Mouse (Mus musculus) ES-E14 (cell line): ENCODE measurements around the gene Map3k15. TPM values are rescaled to one million over a fixed set of nuclear protein-coding genes. Genes with fewer than 3 reads are reported as not detected.
A peak's percentile ranks its signal among the peaks of the same experiment; 100 is the strongest.

Source experiments
- DNase-seq: peaks from one replicate; pipeline ENCODE4 v3.0.0-alpha.2; 2013; ENCODE audit warnings: low read depth, low spot score
- H3K27ac ChIP-seq: 2 replicates; pipeline ENCODE4 v1.5.1; 2012; ENCODE audit warnings: low read depth, mild to moderate bottlenecking, low read length, moderate library complexity, mixed read lengths; ENCODE audit not compliant: poor library complexity, insufficient read depth, severe bottlenecking
- H3K36me3 ChIP-seq: 2 replicates; pipeline ENCODE4 v1.6.1; 2012; ENCODE audit warnings: mild to moderate bottlenecking, low read length, moderate library complexity, mixed read lengths; ENCODE audit not compliant: control insufficient read depth, poor library complexity, insufficient read depth, severe bottlenecking
- H3K4me1 ChIP-seq, 2 experiments: fragments of 150-350 bp in 1 of 2; sonication (generic) in 1 of 2; 2 replicates each; pipeline ENCODE4 v1.6.1; 2012; ENCODE audit warnings: low read length in 2 of 2, mild to moderate bottlenecking in 1 of 2, mixed read lengths in 1 of 2; ENCODE audit not compliant: control insufficient read depth in 2 of 2, insufficient read depth in 2 of 2, poor library complexity in 1 of 2
- H3K4me3 ChIP-seq, 2 experiments: fragments of 150-350 bp in 1 of 2; sonication (generic) in 1 of 2; 2 replicates each; pipeline ENCODE4 v1.5.1; 2012; ENCODE audit warnings: low read length in 2 of 2, low read depth in 1 of 2, mild to moderate bottlenecking in 1 of 2, mixed read lengths in 1 of 2; ENCODE audit not compliant: insufficient read depth in 1 of 2, poor library complexity in 1 of 2, severe bottlenecking in 1 of 2
- H3K9ac ChIP-seq: 2 replicates; pipeline ENCODE4 v1.6.1; 2012; ENCODE audit warnings: low read depth, mild to moderate bottlenecking, low read length, mixed read lengths; ENCODE audit not compliant: poor library complexity, insufficient read depth, severe bottlenecking
- H3K9me3 ChIP-seq: fragments of 150-350 bp; sonication (generic); 2 replicates; pipeline ENCODE4 v1.6.1; 2012; ENCODE audit warnings: low read depth, mild to moderate bottlenecking, low read length; ENCODE audit not compliant: control insufficient read depth, insufficient read depth
- CHD2 ChIP-seq: IDR thresholded peaks from 2 replicates; pipeline ENCODE4 v1.6.1; 2014; ENCODE audit warnings: mild to moderate bottlenecking, low read depth, low read length, inconsistent platforms
- HCFC1 ChIP-seq: IDR thresholded peaks from 2 replicates; pipeline ENCODE4 v1.6.1; 2012; ENCODE audit warnings: low read length, inconsistent platforms, borderline replicate concordance; ENCODE audit not compliant: insufficient read depth
- MAFK ChIP-seq: IDR thresholded peaks from 2 replicates; pipeline ENCODE4 v1.6.1; 2014; ENCODE audit warnings: mild to moderate bottlenecking, low read depth, low read length, inconsistent platforms; ENCODE audit not compliant: insufficient read depth
- ZC3H11A ChIP-seq: IDR thresholded peaks from 2 replicates; pipeline ENCODE4 v1.6.1; 2012; ENCODE audit warnings: low read depth, mild to moderate bottlenecking, inconsistent platforms, low read length, borderline replicate concordance
- ZNF384 ChIP-seq: IDR thresholded peaks from 2 replicates; pipeline ENCODE4 v1.6.1; 2012; ENCODE audit warnings: low read depth, low read length, inconsistent platforms
- in situ Hi-C, 2 experiments: fragments of 600-800 bp; cut with MboI; formaldehyde crosslinking; loops; one replicate each; pipeline ENCODE4 v1.15.1; 2025; ENCODE audit warnings: low sequenced_read_pairs in 2 of 2, inconsistent platforms in 1 of 2; ENCODE audit not compliant: unreplicated experiment in 2 of 2
- total RNA-seq: library from RNA; depleted of rRNA; stranded (reverse); fragments of 300-350 nt; gene quantifications from 2 replicates; pipeline ENCODE4 v1.2.3, GENCODE M21; 2012

Map3k15 gene
- total RNA-seq, 1 experiment = 6.0 TPM

DNA sequence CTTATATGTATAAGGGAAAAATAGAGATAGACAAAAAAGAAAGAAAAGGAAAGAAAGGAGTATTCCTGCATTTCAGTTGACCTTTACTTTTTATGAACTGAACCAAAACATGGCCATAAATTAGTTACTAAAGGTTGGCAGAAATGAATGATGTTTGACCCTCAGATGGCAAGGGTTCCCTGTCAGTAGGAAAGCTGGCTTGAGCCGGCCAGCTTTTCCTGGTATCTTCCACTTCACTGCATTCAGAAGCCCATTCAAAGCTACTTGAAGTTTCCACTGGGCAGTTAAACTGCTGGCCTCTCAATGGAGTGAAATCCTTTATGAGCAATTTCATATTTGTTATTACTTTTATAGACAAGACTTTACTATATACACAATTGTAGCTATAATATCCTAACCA lies 65.1 kb downstream of the Map3k15 start:
- H3K4me1 ChIP-seq = no peaks in the 10 kb centered on the region
- no peak for TF ChIP-seq CHD2
- no peak for TF ChIP-seq HCFC1
- no peak for TF ChIP-seq ZNF384
- TF ChIP-seq MAFK = no peak
- TF ChIP-seq ZC3H11A = no peak
- H3K9ac ChIP-seq = no peak overlapping the region
- no peak for DNase-seq
- H3K9me3 ChIP-seq = no peaks in the 10 kb centered on the region
- in situ Hi-C loops = no loop called here
- H3K36me3 ChIP-seq = no peaks in the 10 kb centered on the region
- H3K4me3 ChIP-seq = no peak overlapping the region
- no peak overlapping the region for H3K27ac ChIP-seq

- no peak for DNase-seq
- no peaks in the 10 kb centered on the region for H3K9me3 ChIP-seq
- H3K27ac ChIP-seq = no peak overlapping the region
- peak; percentile 79 for TF ChIP-seq ZNF384
- TF ChIP-seq CHD2 = no peak
- H3K4me1 ChIP-seq = no peaks in the 10 kb centered on the region
- in situ Hi-C loops = no loop called here
- no peak overlapping the region for H3K4me3 ChIP-seq
- no peaks in the 10 kb centered on the region for H3K36me3 ChIP-seq
- H3K9ac ChIP-seq = no peak overlapping the region
Observed at GRCm38 (mm10) chrX:160054643-160055042, 66.4 kb downstream of the Map3k15 start.

DNA sequence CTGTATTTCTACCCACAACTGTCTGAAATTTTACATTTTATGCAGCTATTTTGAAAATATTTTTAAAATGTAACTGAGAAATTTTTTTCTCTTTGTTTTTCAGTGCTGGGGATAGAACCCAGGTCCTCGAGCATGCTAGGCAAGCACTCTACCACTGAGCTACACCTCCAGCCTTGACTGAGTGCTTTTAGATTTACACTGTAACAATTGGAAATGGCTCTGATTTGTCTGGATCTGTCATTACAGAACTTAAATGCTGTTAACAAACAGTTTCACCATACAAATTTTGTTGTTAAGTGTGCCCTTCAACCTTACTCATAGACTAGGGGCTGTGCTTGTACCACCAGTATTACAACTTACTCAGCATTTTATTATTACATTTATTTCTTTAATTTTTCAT lies 103.7 kb downstream of the Map3k15 start:
- H3K4me3 ChIP-seq = no peak overlapping the region
- H3K27ac ChIP-seq = no peak overlapping the region
- no peaks in the 10 kb centered on the region for H3K4me1 ChIP-seq
- no peak for DNase-seq
- no peak overlapping the region for H3K9ac ChIP-seq
- TF ChIP-seq CHD2 (no peak), MAFK (no peak), ZNF384 (no peak), ZC3H11A (no peak), HCFC1 (no peak)
- no peaks in the 10 kb centered on the region for H3K9me3 ChIP-seq
- in situ Hi-C loops = no loop called here
- no peaks in the 10 kb centered on the region for H3K36me3 ChIP-seq

DNA sequence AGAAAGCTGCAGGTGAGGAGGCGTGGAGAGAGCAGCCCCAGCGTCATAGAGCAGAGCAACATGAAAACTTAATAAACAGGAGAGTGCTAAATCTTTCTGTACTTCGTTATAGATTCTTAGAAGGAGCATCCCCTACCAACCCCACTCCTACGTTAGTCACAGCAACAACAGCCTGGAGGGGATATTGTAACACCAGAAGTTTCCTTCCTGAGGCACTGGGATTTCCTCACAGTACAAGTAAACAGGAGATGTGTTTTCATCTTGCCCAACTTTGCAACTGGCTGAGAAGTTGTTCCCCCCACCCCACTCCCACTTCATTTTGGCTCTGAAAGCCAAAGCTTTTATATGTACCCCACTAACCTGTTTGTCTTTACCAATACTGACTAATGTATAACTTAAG lies 119.6 kb downstream of the Map3k15 start:
- DNase-seq = no peak
- no peak overlapping the region for H3K4me3 ChIP-seq
- H3K27ac ChIP-seq = no peak overlapping the region
- no peaks in the 10 kb centered on the region for H3K4me1 ChIP-seq
- no peaks in the 10 kb centered on the region for H3K9me3 ChIP-seq
- TF ChIP-seq HCFC1 (no peak), MAFK (no peak), CHD2 (no peak), ZC3H11A (no peak), ZNF384 (no peak)
- H3K9ac ChIP-seq = no peak overlapping the region
- no peaks in the 10 kb centered on the region for H3K36me3 ChIP-seq
- in situ Hi-C loops = no loop called here

DNA sequence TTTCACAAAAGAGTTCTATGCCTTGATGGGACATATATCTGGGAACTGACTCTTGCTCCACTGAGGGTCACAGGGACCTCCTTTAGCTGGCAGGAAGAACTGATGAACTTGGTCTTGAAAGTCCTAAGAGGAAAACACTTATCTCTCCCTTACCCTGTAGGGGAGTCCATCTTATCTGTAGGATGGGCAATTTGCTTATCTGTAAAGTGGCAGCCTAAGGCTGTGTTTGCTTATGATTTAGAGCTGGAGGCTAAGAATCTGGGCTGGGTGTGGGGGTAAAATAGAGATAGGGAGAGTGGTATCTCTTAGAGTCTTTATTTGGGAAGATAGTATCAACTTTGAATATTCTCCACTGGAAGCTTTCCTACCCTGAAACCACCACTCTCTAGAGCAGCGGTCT lies 125.5 kb downstream of the Map3k15 start:
- in situ Hi-C loops = loop anchor here in 1 of 2 experiments (10.0 kb wide), 1 partner anchor 139 kb away; no protein-coding TSS in a partner anchor
- Histone ChIP-seq H3K9me3 (no peaks in the 10 kb centered on the region), H3K36me3 (no peaks in the 10 kb centered on the region), H3K4me1 (no peaks in the 10 kb centered on the region), H3K9ac (no peak overlapping the region), H3K4me3 (no peak overlapping the region), H3K27ac (no peak overlapping the region)
- TF ChIP-seq ZC3H11A = no peak
- TF ChIP-seq ZNF384 = no peak
- no peak for TF ChIP-seq HCFC1
- TF ChIP-seq MAFK = no peak
- TF ChIP-seq CHD2 = no peak
- no peak for DNase-seq
